Mouse (Mus musculus) cerebellum, adult 2 months (tissue): ENCODE data around the gene Mllt10.

ENCODE experiments used
- CTCF ChIP-seq: fragments of 200-500 bp; IDR thresholded peaks from 2 replicates; pipeline ENCODE4 v1.5.1; 2011; ENCODE audit warnings: low read depth, mild to moderate bottlenecking, control low read depth, low read length, moderate library complexity, borderline replicate concordance; ENCODE audit not compliant: insufficient read depth
- POLR2A ChIP-seq: fragments of 200-500 bp; IDR thresholded peaks from 2 replicates; pipeline ENCODE4 v1.6.1; 2011; ENCODE audit warnings: low read length, control low read depth, borderline replicate concordance; ENCODE audit not compliant: insufficient read depth

DNA sequence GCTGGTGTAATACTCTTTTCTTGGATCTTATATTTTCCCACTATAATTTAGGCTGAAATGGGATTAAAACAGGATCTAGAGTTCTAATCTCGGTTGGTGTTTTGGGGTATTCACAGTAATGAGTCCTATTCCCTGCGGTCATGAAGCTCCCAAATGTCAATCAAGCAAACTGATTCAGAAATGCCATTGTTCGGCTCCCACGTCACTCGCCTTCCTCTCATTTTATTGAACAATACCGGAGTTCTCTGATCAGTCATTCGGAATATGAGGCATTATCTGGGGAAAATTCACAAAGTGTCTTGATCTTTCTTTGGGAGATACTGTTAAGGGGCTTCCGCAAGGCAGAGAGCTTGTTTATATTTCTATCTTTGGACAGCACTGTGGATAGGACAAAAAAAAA lies 24.5 kb upstream of the Mllt10 start:
- no peak for TF ChIP-seq POLR2A
- TF ChIP-seq CTCF = no peak
